Mouse (Mus musculus): ENCODE measurements at regions not wholly inside any gene's neighbourhood (a gene's known extent, or its start where the extent isn't known, plus 50 kb on each side); places are given as distances from the start of the nearest gene placed in this dataset.

GRCm38 (mm10) chr13:69414813-69415212, 118.7 kb upstream of the Nsun2 start:
- no peak for TF ChIP-seq CTCF (IDR thresholded peaks at IDR 0.05)
- peak; percentile 73 for TF ChIP-seq EP300 (IDR thresholded peaks at IDR 0.05)

Measured in lung, postnatal 0 days (tissue).